Mouse (Mus musculus) kidney, postnatal 4 days (tissue): ENCODE results near the gene Spg11.
"Not testable (repeated sequence)": the region's sequence is repeated elsewhere in the genome, so short reads cannot be mapped to it uniquely, and the experiment has no call there.

Experiments
- DNase-seq, 2 experiments: peaks; one replicate each; pipeline ENCODE4 v3.0.0; 2021; ENCODE audit warnings: mixed read lengths in 2 of 2

Gene Spg11

GRCm38 (mm10) chr2:122143111-122143510, 24.9 kb upstream of the Spg11 start:
- DNase-seq, result no peak

GRCm38 (mm10) chr2:122141332-122141967, 23.3 kb upstream of the Spg11 start:
- no peak for DNase-seq

- DNase-seq, result no peak
These were observed 22.6 kb upstream of the Spg11 start for GRCm38 (mm10) chr2:122140815-122141214.

- DNase-seq, result no peak
These were observed 19.8 kb upstream of the Spg11 start for GRCm38 (mm10) chr2:122137839-122138465.

- DNase-seq, result no peak
These were observed 14.4 kb upstream of the Spg11 start for GRCm38 (mm10) chr2:122132618-122133017.

- no peak for DNase-seq
These were observed 13.9 kb upstream of the Spg11 start for GRCm38 (mm10) chr2:122132078-122132477.

- no peak for DNase-seq
These were observed 9.4 kb upstream of the Spg11 start for GRCm38 (mm10) chr2:122127635-122128034.

- no peak for DNase-seq
These were observed 8.7 kb upstream of the Spg11 start for GRCm38 (mm10) chr2:122126765-122127347.

- no peak for DNase-seq
These were observed 7.7 kb upstream of the Spg11 start for GRCm38 (mm10) chr2:122125680-122126572.

- no peak for DNase-seq
These were observed 1.3 kb downstream of the Spg11 start for GRCm38 (mm10) chr2:122116888-122117287.

GRCm38 (mm10) chr2:122109714-122110113, 8.5 kb downstream of the Spg11 start:
- DNase-seq, result peak; percentile 10 to 27

GRCm38 (mm10) chr2:122108101-122108500, 10.1 kb downstream of the Spg11 start:
- DNase-seq, result peak; percentile 7 to 40

GRCm38 (mm10) chr2:122102070-122102469, 16.1 kb downstream of the Spg11 start:
- DNase-seq, result peak; percentile 15 to 18

- not testable (repeated sequence) for DNase-seq
These were observed 20.5 kb downstream of the Spg11 start for GRCm38 (mm10) chr2:122097686-122098085.

- no peak for DNase-seq
These were observed 24.3 kb downstream of the Spg11 start for GRCm38 (mm10) chr2:122093844-122094243.

- peak; percentile 29 to 34 for DNase-seq
These were observed 31.7 kb downstream of the Spg11 start for GRCm38 (mm10) chr2:122086446-122086845.

- DNase-seq, result peak; percentile 65 to 74
These were observed 36.3 kb downstream of the Spg11 start for GRCm38 (mm10) chr2:122081728-122082456.

GRCm38 (mm10) chr2:122069922-122070321, 48.3 kb downstream of the Spg11 start:
- peak; percentile 67 to 71 for DNase-seq

GRCm38 (mm10) chr2:122069144-122069912, 48.9 kb downstream of the Spg11 start:
- no peak for DNase-seq

GRCm38 (mm10) chr2:122066241-122066640, 51.9 kb downstream of the Spg11 start:
- no peak for DNase-seq

GRCm38 (mm10) chr2:122065200-122065969, 52.8 kb downstream of the Spg11 start:
- peak; percentile 52 to 56 for DNase-seq
